Comparison of ENCODE assay signal across 8 mouse cellular contexts in the genomic region with DNA sequence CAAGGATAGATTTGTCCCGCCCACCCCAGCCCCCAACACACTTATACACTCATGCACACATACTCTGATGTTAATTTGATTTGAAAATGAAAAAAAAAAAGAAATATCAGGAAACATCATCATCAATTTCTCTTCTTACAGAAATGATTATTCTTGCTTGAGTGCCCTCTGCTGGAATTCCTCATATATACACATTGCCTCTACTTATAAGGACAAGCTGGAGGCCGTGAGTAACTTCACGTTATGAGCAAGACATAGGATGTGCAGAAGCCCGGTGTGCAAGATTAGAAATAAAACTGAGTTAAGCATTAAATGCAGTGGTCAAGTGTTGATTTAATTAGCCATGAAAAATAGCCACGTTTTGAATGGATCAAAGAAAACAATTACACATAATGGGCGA. TPM values are rescaled to one million over a fixed set of nuclear protein-coding genes. Genes with fewer than 3 reads are reported as not detected.
A peak's percentile ranks its signal among the peaks of the same experiment; 100 is the strongest.
DNase-seq lines count a peak whose midpoint lies in the region.

No protein-coding gene starts in this region.

- intact Hi-C loops in heart, postnatal 25 days (cut with DNase I): loop anchor here (2.0 to 10.0 kb wide), 4 partner anchors 111 to 619 kb away; no protein-coding TSS in a partner anchor

- DNase-seq in heart, adult 18-20 months: peak; percentile 4 to 48
- DNase-seq in heart, postnatal 25 days (ENCODE audit: low spot score): no peak
- DNase-seq in ovary, postnatal 14 days (ENCODE audit: low spot score): peak; percentile 4
- DNase-seq in ovary, adult 18-20 months (ENCODE audit: low spot score): no peak
- peak; percentile 69 for DNase-seq in embryo, embryonic 10.5 days (ENCODE audit: low spot score)
- peak; percentile 16 for DNase-seq in mesoderm, embryonic 11.5 days (ENCODE audit: low read depth, low spot score)
- DNase-seq in gastrocnemius, adult 8-10 months (ENCODE audit: low spot score in 2 of 2): no peak
- DNase-seq in cerebellum, adult 9-11 months: no peak

RNA-seq across cellular contexts. Expression of a gene that starts 40.9 kb away (rescaled TPM):
- total RNA-seq in heart, adult 18-20 months (2021): not detected
- not detected for total RNA-seq in heart, postnatal 25 days (2021)
- under 1 TPM in 2 of 4 experiments, not detected in 2; 0.34 to 0.51 TPM for total RNA-seq in gastrocnemius, adult 8-10 months (2022)

Comparison
In these comparisons a context has a peak if more than half of its experiments do, and no peak if none do; other contexts are left out.
1. DNase-seq: peak in heart, adult 18-20 months (2 of 2), ovary, postnatal 14 days (single experiment), embryo, embryonic 10.5 days (single experiment) and mesoderm, embryonic 11.5 days (single experiment); none in heart, postnatal 25 days (single experiment), ovary, adult 18-20 months (single experiment), gastrocnemius, adult 8-10 months (0 of 2) and cerebellum, adult 9-11 months (single experiment).